Mouse (Mus musculus) lung, embryonic 15.5 days (tissue): ENCODE data around the gene Nup50. TPM values are rescaled to one million over a fixed set of nuclear protein-coding genes. Genes with fewer than 3 reads are reported as not detected.

Experiments used
- ATAC-seq: fragments of 200-750 bp; cut with Nextera tagmentation; 2 replicates; pipeline ENCODE4 v1.8.0; 2017; ENCODE audit warnings: moderate number of reproducible peaks, borderline replicate concordance; ENCODE audit not compliant: low FRiP score, low TSS enrichment; ENCODE audit errors: extremely low read depth
- H3K27ac ChIP-seq: fragments of 300-500 bp; sonication (generic); 2 replicates; pipeline ENCODE4 v1.5.1; 2015; ENCODE audit warnings: moderate library complexity, mild to moderate bottlenecking, inconsistent platforms
- H3K27me3 ChIP-seq: fragments of 300-500 bp; sonication (generic); 2 replicates; pipeline ENCODE4 v1.6.1; 2015; ENCODE audit warnings: inconsistent platforms
- H3K36me3 ChIP-seq: fragments of 300-500 bp; sonication (generic); 2 replicates; pipeline ENCODE4 v1.6.1; 2015; ENCODE audit warnings: inconsistent platforms
- H3K4me1 ChIP-seq: fragments of 300-500 bp; sonication (generic); 2 replicates; pipeline ENCODE4 v1.6.1; 2015; ENCODE audit warnings: inconsistent platforms
- H3K4me2 ChIP-seq: fragments of 300-500 bp; sonication (generic); 2 replicates; pipeline ENCODE4 v1.6.1; 2015; ENCODE audit warnings: inconsistent platforms, mild to moderate bottlenecking, moderate library complexity
- H3K4me3 ChIP-seq: fragments of 300-500 bp; sonication (generic); 2 replicates; pipeline ENCODE4 v1.5.1; 2015; ENCODE audit warnings: mild to moderate bottlenecking, inconsistent platforms
- H3K9ac ChIP-seq: fragments of 300-500 bp; sonication (generic); 2 replicates; pipeline ENCODE4 v1.6.1; 2015; ENCODE audit warnings: inconsistent platforms
- H3K9me3 ChIP-seq: fragments of 300-500 bp; sonication (generic); 2 replicates; pipeline ENCODE4 v1.6.1; 2016; ENCODE audit warnings: inconsistent platforms
- WGBS: fragments of 180-500 bp; shearing (Covaris S2); methylation state at CpG from one replicate; pipeline ENCODE4 v1.1.7; 2015; 5-methylcytosine and 5-hydroxymethylcytosine counted together
- microRNA-seq: library from miRNA; unstranded; fragments of <30 nt; microRNA quantifications from one replicate; pipeline ENCODE4, GENCODE M21; 2016
- polyA plus RNA-seq: library from polyadenylated mRNA; unstranded; fragments of >200 nt; fragmentation: Nextera tagmentation; extraction: Ambion mirVana; gene quantifications from 2 replicates; pipeline ENCODE4 v1.2.1, GENCODE M21; 2015

Gene Nup50
- polyA plus RNA-seq, 1 experiment from 2014 or later: 39.8 TPM

- H3K4me3 ChIP-seq: no peak overlapping the region
- 66% methylated on average over 7 of the region's 7 CpGs for WGBS
- no peaks in the 10 kb centered on the region for H3K36me3 ChIP-seq
- no peak overlapping the region for H3K9ac ChIP-seq
- no peak overlapping the region for H3K27ac ChIP-seq
- no peak for ATAC-seq
- H3K4me1 ChIP-seq: peaks cover 17% of the 10 kb centered on the region
- H3K27me3 ChIP-seq: no peaks in the 10 kb centered on the region
- no peaks in the 10 kb centered on the region for H3K9me3 ChIP-seq
- H3K4me2 ChIP-seq: no peak overlapping the region
Observed at GRCm38 (mm10) chr15:84983721-84984120, 60.5 kb downstream of the Nup50 start.

- Histone ChIP-seq H3K4me3 (no peak overlapping the region), H3K27me3 (no peaks in the 10 kb centered on the region), H3K4me2 (no peak overlapping the region), H3K27ac (no peak overlapping the region), H3K4me1 (peaks cover 17% of the 10 kb centered on the region), H3K9me3 (no peaks in the 10 kb centered on the region), H3K36me3 (no peaks in the 10 kb centered on the region), H3K9ac (no peak overlapping the region)
- ATAC-seq: no peak
- 87% methylated on average over 12 of the region's 12 CpGs for WGBS
Observed at GRCm38 (mm10) chr15:84985516-84986160, 62.4 kb downstream of the Nup50 start.

GRCm38 (mm10) chr15:84986171-84987019 is 63.2 kb downstream of the Nup50 start:
- Histone ChIP-seq H3K9me3 (no peaks in the 10 kb centered on the region), H3K36me3 (no peaks in the 10 kb centered on the region)
- WGBS: 62% methylated on average over 4 of the region's 4 CpGs

GRCm38 (mm10) chr15:84987020-84987815 is 64.0 kb downstream of the Nup50 start:
- ATAC-seq: peak; percentile 48; the same call in 1 of the 2 replicates
- H3K27me3 ChIP-seq: no peaks in the 10 kb centered on the region
- peak overlapping the region; percentile 73 for H3K4me3 ChIP-seq
- peaks cover 17% of the 10 kb centered on the region for H3K4me1 ChIP-seq
- peak overlapping the region; percentile 78 for H3K9ac ChIP-seq
- WGBS: 0% methylated on average over 42 of the region's 53 CpGs
- peak overlapping the region; percentile 18; the same call in 1 of the 2 replicates for H3K27ac ChIP-seq
- no peaks in the 10 kb centered on the region for H3K9me3 ChIP-seq
- no peaks in the 10 kb centered on the region for H3K36me3 ChIP-seq
- peak overlapping the region; percentile 85 for H3K4me2 ChIP-seq

More at GRCm38 (mm10) chr15:84986171-84987019, 63.2 kb downstream of the Nup50 start:
- ATAC-seq: no peak
- Histone ChIP-seq H3K4me1 (peaks cover 17% of the 10 kb centered on the region), H3K9ac (peak overlapping the region; percentile 78), H3K4me3 (peak overlapping the region; percentile 73), H3K27ac (no peak overlapping the region), H3K4me2 (peak overlapping the region; percentile 85), H3K27me3 (no peaks in the 10 kb centered on the region)

- Histone ChIP-seq H3K36me3 (no peaks in the 10 kb centered on the region), H3K27me3 (no peaks in the 10 kb centered on the region), H3K9me3 (no peaks in the 10 kb centered on the region), H3K27ac (peak within 1 kb of the TSS; percentile 29), H3K4me3 (peak within 1 kb of the TSS; percentile 73), H3K4me1 (peaks cover 15% of the 10 kb centered on the region), H3K9ac (peak within 1 kb of the TSS; percentile 78), H3K4me2 (peak within 1 kb of the TSS; percentile 85)
- WGBS: 2% methylated on average over 38 of the region's 59 CpGs
- ATAC-seq: peak; percentile 92
Observed at GRCm38 (mm10) chr15:84987874-84988825, 64.9 kb downstream of the Nup50 start, which contains the start of gene 5031439G07Rik. Gene 5031439G07Rik (minus strand): TSS chr15:84988551.

GRCm38 (mm10) chr15:84989098-84989497 is 65.9 kb downstream of the Nup50 start:
- WGBS: 66% methylated on average over 3 of the region's 3 CpGs
- ATAC-seq: no peak
- no peaks in the 10 kb centered on the region for H3K9me3 ChIP-seq
- no peak overlapping the region for H3K9ac ChIP-seq
- H3K27ac ChIP-seq: no peak overlapping the region
- H3K36me3 ChIP-seq: no peaks in the 10 kb centered on the region
- H3K4me2 ChIP-seq: no peak overlapping the region
- no peaks in the 10 kb centered on the region for H3K27me3 ChIP-seq
- H3K4me3 ChIP-seq: no peak overlapping the region
- peaks cover 15% of the 10 kb centered on the region for H3K4me1 ChIP-seq

- Histone ChIP-seq H3K4me1 (peaks cover 15% of the 10 kb centered on the region), H3K27ac (no peak overlapping the region), H3K4me2 (no peak overlapping the region), H3K27me3 (no peaks in the 10 kb centered on the region), H3K36me3 (no peaks in the 10 kb centered on the region), H3K9ac (no peak overlapping the region), H3K9me3 (no peaks in the 10 kb centered on the region), H3K4me3 (no peak overlapping the region)
- no peak for ATAC-seq
- WGBS: 65% methylated on average over 7 of the region's 7 CpGs
Observed at GRCm38 (mm10) chr15:84989771-84990170, 66.6 kb downstream of the Nup50 start.

Small RNAs within 50 kb of the gene (microRNA-seq; reads per million reads assigned to microRNA genes)
- 13.5 reads per million, percentile 32 among the genes with 10 or more reads in this experiment for gene Mir1249

Other genes with a start within 250 kb of the Nup50 start
- 21.1 and 25.5 TPM in 2 replicates for gene Arhgap8, start 203.4 kb upstream of the Nup50 start, polyA plus RNA-seq
- 0.24 and 0.67 TPM in 2 replicates for gene Phf21b, start 67.4 kb upstream of the Nup50 start, polyA plus RNA-seq
- 0.38 and 0.44 TPM in 2 replicates for gene Gm29666, start 3.4 kb upstream of the Nup50 start, polyA plus RNA-seq
- gene 5031439G07Rik, start 65.1 kb downstream of the Nup50 start, polyA plus RNA-seq: 6.8 and 10.6 TPM in 2 replicates
- gene Upk3a, start 93.7 kb downstream of the Nup50 start, polyA plus RNA-seq: 8.5 and 9.1 TPM in 2 replicates
- 35.0 TPM in 2 replicates for gene Fam118a, start 105.5 kb downstream of the Nup50 start, polyA plus RNA-seq
- 0.21 and 0.39 TPM in 2 replicates for gene Smc1b, start 208.6 kb downstream of the Nup50 start, polyA plus RNA-seq
- gene Ribc2, start 208.7 kb downstream of the Nup50 start, polyA plus RNA-seq: 0.39 and 0.49 TPM in 2 replicates